Mouse (Mus musculus) liver, postnatal 0 days (tissue): ENCODE results near the gene 1110059E24Rik.

Experiments used
- CTCF ChIP-seq: sonication (generic); IDR thresholded peaks from 2 replicates; pipeline ENCODE4 v1.5.1; 2016; ENCODE audit warnings: antibody characterized with exemption, low read depth
- EP300 ChIP-seq: IDR thresholded peaks from 2 replicates; pipeline ENCODE4 v1.6.1; 2016; ENCODE audit warnings: antibody characterized with exemption, low read depth, mild to moderate bottlenecking

- TF ChIP-seq CTCF (no peak), EP300 (no peak)
Observed at GRCm38 (mm10) chr19:21651664-21652063, 1.1 kb downstream of the 1110059E24Rik start.
